Mouse (Mus musculus): ENCODE results near the gene Tcf7l1. TPM values are rescaled to one million over a fixed set of nuclear protein-coding genes. Genes with fewer than 3 reads are reported as not detected.

Tcf7l1 gene
- polyA plus RNA-seq, 1 experiment from 2014 or later: 5.2 TPM

DNA sequence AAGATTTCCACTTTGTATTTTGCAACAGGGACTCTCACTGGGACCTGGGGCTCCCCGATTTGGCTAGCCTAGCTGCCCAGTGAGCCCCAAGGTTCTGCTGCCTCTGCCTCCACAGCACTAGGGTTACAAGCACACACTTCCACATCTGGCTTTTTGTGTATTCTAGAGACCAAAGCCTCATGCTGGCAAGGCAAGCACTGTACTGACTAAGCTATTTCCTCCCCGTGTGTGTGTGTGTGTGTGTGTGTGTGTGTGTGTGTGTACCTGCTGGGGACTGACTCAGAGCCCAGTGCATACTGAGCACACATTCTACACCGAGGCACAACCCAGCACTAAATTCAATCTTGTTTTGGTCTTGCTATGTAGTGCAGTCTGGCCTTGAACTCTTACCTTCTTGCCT is 202.4 kb downstream of the Tcf7l1 start:
- no peak overlapping the region for H3K4me2 ChIP-seq (ENCODE audit: low read depth, low read length)
- no peak overlapping the region for H3K4me3 ChIP-seq (ENCODE audit: low read depth, low read length)
- H3K4me1 ChIP-seq (ENCODE audit: control insufficient read depth, insufficient read depth, low read length): no peaks in the 10 kb centered on the region
- H3K27me3 ChIP-seq (ENCODE audit: control insufficient read depth, insufficient read depth, low read length): no peaks in the 10 kb centered on the region
- H3K27ac ChIP-seq (ENCODE audit: low read depth, low read length): no peak overlapping the region
- WGBS: 79% methylated on average over 3 of the region's 3 CpGs
- ATAC-seq (ENCODE audit: low read depth): no peak
- no peaks in the 10 kb centered on the region for H3K9me3 ChIP-seq (ENCODE audit: control insufficient read depth, low read length)
- peaks cover 3% of the 10 kb centered on the region; the same call in 1 of the 2 replicates for H3K36me3 ChIP-seq (ENCODE audit: control insufficient read depth, insufficient read depth, low read length)
- H3K9ac ChIP-seq (replicated peaks; ENCODE audit: low read depth, low read length): no peak overlapping the region

DNA sequence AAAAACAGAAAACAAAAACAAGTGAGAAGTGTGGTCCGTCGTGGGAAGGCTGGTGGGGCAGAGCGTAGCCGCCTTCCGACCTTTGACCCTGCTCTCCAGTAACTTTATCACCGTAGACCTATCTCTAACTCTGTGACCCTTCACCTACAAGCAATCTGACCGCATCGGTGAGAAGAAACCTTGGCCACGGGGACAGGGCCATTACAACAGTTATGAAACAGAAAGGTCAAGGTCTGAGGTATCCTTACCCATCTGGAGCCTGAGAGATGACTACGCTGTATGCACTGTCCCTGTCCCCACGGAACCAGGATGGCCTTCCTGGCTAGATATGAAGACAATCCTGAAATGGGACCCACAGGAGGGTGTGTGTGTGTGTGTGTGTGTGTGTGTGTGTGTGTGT is 204.9 kb downstream of the Tcf7l1 start:
- Histone ChIP-seq H3K4me3 (ENCODE audit: low read depth, low read length) (no peak overlapping the region), H3K9me3 (ENCODE audit: control insufficient read depth, low read length) (no peaks in the 10 kb centered on the region), H3K4me1 (ENCODE audit: control insufficient read depth, insufficient read depth, low read length) (no peaks in the 10 kb centered on the region), H3K36me3 (ENCODE audit: control insufficient read depth, insufficient read depth, low read length) (peaks cover 6% of the 10 kb centered on the region; the same call in 1 of the 2 replicates), H3K4me2 (ENCODE audit: low read depth, low read length) (no peak overlapping the region), H3K9ac (replicated peaks; ENCODE audit: low read depth, low read length) (no peak overlapping the region), H3K27ac (ENCODE audit: low read depth, low read length) (no peak overlapping the region), H3K27me3 (ENCODE audit: control insufficient read depth, insufficient read depth, low read length) (no peaks in the 10 kb centered on the region)
- 92% methylated on average over 11 of the region's 11 CpGs for WGBS
- no peak for ATAC-seq (ENCODE audit: low read depth)

DNA sequence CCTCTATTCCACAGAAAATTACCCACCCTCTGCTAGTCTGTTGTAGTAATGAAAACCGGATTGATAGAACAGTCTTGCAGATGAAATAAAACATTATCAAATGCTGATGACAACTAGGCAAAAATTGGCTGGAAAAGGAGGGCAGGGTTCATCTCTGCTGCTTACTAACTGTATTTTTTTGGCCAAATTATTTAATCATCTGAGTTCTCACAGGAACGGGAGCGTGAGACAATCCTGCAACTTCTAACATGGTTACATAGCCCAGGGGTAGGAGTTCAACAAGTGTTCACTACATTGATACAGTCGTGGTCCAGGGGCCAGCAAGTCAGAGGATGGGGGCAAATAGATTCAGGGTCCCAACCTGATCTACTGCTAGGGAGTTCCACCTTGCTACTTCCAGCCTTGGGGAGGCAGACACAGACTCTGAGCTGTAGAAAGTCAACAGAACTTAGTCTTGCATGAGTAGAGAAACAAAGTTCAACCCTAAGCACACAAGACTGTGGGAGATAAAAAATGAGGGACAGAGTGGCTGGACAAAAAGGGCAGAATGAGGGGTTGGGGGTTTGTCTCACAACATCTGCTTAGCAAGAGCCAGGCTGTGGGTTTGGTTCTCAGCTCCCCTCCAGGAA is 205.7 kb downstream of the Tcf7l1 start:
- no peaks in the 10 kb centered on the region for H3K9me3 ChIP-seq (ENCODE audit: control insufficient read depth, low read length)
- H3K4me3 ChIP-seq (ENCODE audit: low read depth, low read length): no peak overlapping the region
- no peaks in the 10 kb centered on the region for H3K27me3 ChIP-seq (ENCODE audit: control insufficient read depth, insufficient read depth, low read length)
- no peaks in the 10 kb centered on the region for H3K4me1 ChIP-seq (ENCODE audit: control insufficient read depth, insufficient read depth, low read length)
- H3K9ac ChIP-seq (replicated peaks; ENCODE audit: low read depth, low read length): no peak overlapping the region
- peaks cover 7% of the 10 kb centered on the region; the same call in 1 of the 2 replicates for H3K36me3 ChIP-seq (ENCODE audit: control insufficient read depth, insufficient read depth, low read length)
- no peak overlapping the region for H3K4me2 ChIP-seq (ENCODE audit: low read depth, low read length)
- H3K27ac ChIP-seq (ENCODE audit: low read depth, low read length): no peak overlapping the region
- 90% methylated on average over 4 of the region's 4 CpGs for WGBS
- no peak for ATAC-seq (ENCODE audit: low read depth)

DNA sequence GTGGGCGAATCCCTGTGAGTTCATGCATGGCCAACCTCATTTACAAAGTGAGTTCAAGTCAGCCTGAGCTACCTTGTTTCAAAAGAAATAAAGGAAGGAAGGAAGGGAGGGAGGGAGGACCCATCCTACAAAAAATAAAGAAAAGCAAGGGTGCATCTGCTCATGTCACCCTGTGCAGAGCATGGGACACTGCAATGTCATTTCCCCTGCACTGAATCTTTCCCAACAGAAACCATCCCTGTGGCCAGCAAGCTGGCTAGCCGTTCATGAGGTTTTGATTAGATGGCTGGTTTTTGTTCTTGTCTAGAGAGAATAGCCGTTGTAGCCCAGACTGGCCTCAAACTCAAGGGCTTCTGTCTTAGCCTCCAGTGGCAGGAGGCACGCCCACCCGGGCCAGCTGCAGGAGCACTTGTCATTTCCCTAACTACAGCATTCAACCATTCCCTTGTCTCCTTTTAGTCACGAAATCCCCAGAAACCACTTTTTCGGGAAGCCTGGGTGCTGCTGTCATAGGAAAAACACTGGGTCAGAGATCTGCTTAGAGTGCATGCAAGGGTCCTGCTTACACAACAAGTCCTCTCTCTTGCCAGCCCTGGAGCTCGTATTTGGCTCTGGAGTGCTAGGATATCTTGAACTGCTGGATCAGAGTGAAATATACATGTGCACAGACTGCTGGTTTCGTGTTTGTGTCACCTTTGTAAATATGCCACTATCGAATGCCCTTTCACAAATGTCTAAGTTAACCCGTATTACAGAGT is 207.2 kb downstream of the Tcf7l1 start:
- H3K9ac ChIP-seq (replicated peaks; ENCODE audit: low read depth, low read length): no peak overlapping the region

More for the DNA sequence above, 207.2 kb downstream of the Tcf7l1 start:
- no peak overlapping the region for H3K4me3 ChIP-seq (ENCODE audit: low read depth, low read length)
- H3K4me1 ChIP-seq (ENCODE audit: control insufficient read depth, insufficient read depth, low read length): no peaks in the 10 kb centered on the region
- H3K36me3 ChIP-seq (ENCODE audit: control insufficient read depth, insufficient read depth, low read length): peaks cover 11% of the 10 kb centered on the region; the same call in 1 of the 2 replicates
- 78% methylated on average over 11 of the region's 11 CpGs for WGBS
- no peak overlapping the region for H3K27ac ChIP-seq (ENCODE audit: low read depth, low read length)
- no peaks in the 10 kb centered on the region for H3K9me3 ChIP-seq (ENCODE audit: control insufficient read depth, low read length)
- no peak for ATAC-seq (ENCODE audit: low read depth)
- no peaks in the 10 kb centered on the region for H3K27me3 ChIP-seq (ENCODE audit: control insufficient read depth, insufficient read depth, low read length)
- H3K4me2 ChIP-seq (ENCODE audit: low read depth, low read length): no peak overlapping the region

Other genes starting within 250 kb of the Tcf7l1 start
- 3.4 and 9.0 TPM in 2 replicates for gene Capg, start 244.9 kb downstream of the Tcf7l1 start, polyA plus RNA-seq (2014; fragmentation: Nextera tagmentation; extraction: Ambion mirVana)
- gene Elmod3, start 190.8 kb downstream of the Tcf7l1 start, polyA plus RNA-seq (2014; fragmentation: Nextera tagmentation; extraction: Ambion mirVana): 17.6 and 17.8 TPM in 2 replicates
- gene Retsat, start 190.8 kb downstream of the Tcf7l1 start, polyA plus RNA-seq (2014; fragmentation: Nextera tagmentation; extraction: Ambion mirVana): 3.9 and 5.5 TPM in 2 replicates
- gene Tgoln1, start 172.3 kb downstream of the Tcf7l1 start, polyA plus RNA-seq (2014; fragmentation: Nextera tagmentation; extraction: Ambion mirVana): 42.1 and 50.3 TPM in 2 replicates
- 36.3 and 37.1 TPM in 2 replicates for gene Kcmf1, start 110.7 kb upstream of the Tcf7l1 start, polyA plus RNA-seq (2014; fragmentation: Nextera tagmentation; extraction: Ambion mirVana)
- gene Tmsb10, start 169.5 kb upstream of the Tcf7l1 start, polyA plus RNA-seq (2014; fragmentation: Nextera tagmentation; extraction: Ambion mirVana): 4,880 and 5,654 TPM in 2 replicates